Mouse (Mus musculus): ENCODE data around the gene Csrnp2. TPM values are rescaled to one million over a fixed set of nuclear protein-coding genes. Genes with fewer than 3 reads are reported as not detected.
"Not testable (repeated sequence)": the region's sequence is repeated elsewhere in the genome, so short reads cannot be mapped to it uniquely, and the experiment has no call there.

Gene Csrnp2
- polyA plus RNA-seq, 1 experiment from 2014 or later: 46.5 TPM

GRCm38 (mm10) chr15:100508454-100509167, 13.3 kb upstream of the Csrnp2 start:
- Histone ChIP-seq H3K4me1 (replicated peaks) (no peaks in the 10 kb centered on the region), H3K9me3 (no peaks in the 10 kb centered on the region), H3K36me3 (peaks cover 68% of the 10 kb centered on the region), H3K4me3 (no peak overlapping the region), H3K27me3 (no peaks in the 10 kb centered on the region), H3K4me2 (no peak overlapping the region), H3K27ac (replicated peaks) (no peak overlapping the region), H3K9ac (no peak overlapping the region)
- 90% methylated on average over 13 of the region's 13 CpGs for WGBS
- ATAC-seq (ENCODE audit: low FRiP score, low read depth): no peak

GRCm38 (mm10) chr15:100499506-100499905, 4.2 kb upstream of the Csrnp2 start:
- not testable (repeated sequence) for H3K4me2 ChIP-seq; H3K9me3 ChIP-seq; H3K9ac ChIP-seq; H3K4me3 ChIP-seq; H3K27ac ChIP-seq (replicated peaks); ATAC-seq (ENCODE audit: low FRiP score, low read depth); H3K4me1 ChIP-seq (replicated peaks); H3K27me3 ChIP-seq
- 94% methylated on average over 8 of the region's 8 CpGs for WGBS
- peaks cover 16% of the 10 kb centered on the region for H3K36me3 ChIP-seq

GRCm38 (mm10) chr15:100494647-100495046, 641 bp downstream of the Csrnp2 start:
- no peaks in the 10 kb centered on the region for H3K9me3 ChIP-seq
- peak; percentile 88 for ATAC-seq (ENCODE audit: low FRiP score, low read depth)

GRCm38 (mm10) chr15:100491966-100492365, 3.3 kb downstream of the Csrnp2 start:
- no peak for ATAC-seq (ENCODE audit: low FRiP score, low read depth)
- Histone ChIP-seq H3K27ac (replicated peaks) (no peak overlapping the region), H3K27me3 (no peaks in the 10 kb centered on the region), H3K9me3 (no peaks in the 10 kb centered on the region), H3K4me3 (0 out of 2 replicates have a peak overlapping the region, but pooled peaks have one; percentile 3), H3K4me2 (peak overlapping the region; percentile 79), H3K9ac (no peak overlapping the region), H3K4me1 (replicated peaks) (peaks cover 47% of the 10 kb centered on the region), H3K36me3 (peaks cover 15% of the 10 kb centered on the region)
- WGBS: 62% methylated on average over 9 of the region's 9 CpGs

More at GRCm38 (mm10) chr15:100494647-100495046, 641 bp downstream of the Csrnp2 start:
- Histone ChIP-seq H3K4me3 (peak overlapping the region; percentile 64), H3K27ac (replicated peaks) (peak overlapping the region; percentile 95), H3K4me1 (replicated peaks) (peaks cover 44% of the 10 kb centered on the region), H3K36me3 (no peaks in the 10 kb centered on the region), H3K9ac (peak overlapping the region; percentile 86), H3K4me2 (peak overlapping the region; percentile 79), H3K27me3 (no peaks in the 10 kb centered on the region)
- under 1% methylated on average over 29 of the region's 29 CpGs for WGBS

- no peak overlapping the region for H3K4me3 ChIP-seq
- peaks cover 39% of the 10 kb centered on the region for H3K36me3 ChIP-seq
- H3K27me3 ChIP-seq: no peaks in the 10 kb centered on the region
- no peaks in the 10 kb centered on the region for H3K9me3 ChIP-seq
- 76% methylated on average over 15 of the region's 15 CpGs for WGBS
- ATAC-seq (ENCODE audit: low FRiP score, low read depth): no peak
- H3K9ac ChIP-seq: no peak overlapping the region
- H3K4me2 ChIP-seq: no peak overlapping the region
- peaks cover 47% of the 10 kb centered on the region for H3K4me1 ChIP-seq (replicated peaks)
- no peak overlapping the region for H3K27ac ChIP-seq (replicated peaks)
These were observed 6.0 kb downstream of the Csrnp2 start for GRCm38 (mm10) chr15:100489263-100489662.

GRCm38 (mm10) chr15:100488297-100488696, 7.0 kb downstream of the Csrnp2 start:
- not testable (repeated sequence) for H3K9ac ChIP-seq; H3K27me3 ChIP-seq; H3K4me3 ChIP-seq; ATAC-seq (ENCODE audit: low FRiP score, low read depth); H3K9me3 ChIP-seq; H3K4me2 ChIP-seq; H3K27ac ChIP-seq (replicated peaks)
- WGBS: 94% methylated on average over 1 of the region's 1 CpGs
- Histone ChIP-seq H3K4me1 (replicated peaks) (peaks cover 38% of the 10 kb centered on the region), H3K36me3 (peaks cover 48% of the 10 kb centered on the region)

- Histone ChIP-seq H3K9ac (no peak overlapping the region), H3K4me2 (no peak overlapping the region), H3K9me3 (no peaks in the 10 kb centered on the region), H3K4me3 (no peak overlapping the region), H3K4me1 (replicated peaks) (peaks cover 25% of the 10 kb centered on the region), H3K27me3 (no peaks in the 10 kb centered on the region), H3K27ac (replicated peaks) (no peak overlapping the region), H3K36me3 (peaks cover 60% of the 10 kb centered on the region)
- ATAC-seq (ENCODE audit: low FRiP score, low read depth): no peak
- WGBS: 87% methylated on average over 2 of the region's 2 CpGs
These were observed 8.2 kb downstream of the Csrnp2 start for GRCm38 (mm10) chr15:100487050-100487449.

- WGBS: 11% methylated on average over 7 of the region's 7 CpGs
- Histone ChIP-seq H3K27me3 (no peaks in the 10 kb centered on the region), H3K4me1 (replicated peaks) (peaks cover 19% of the 10 kb centered on the region), H3K27ac (replicated peaks) (no peak overlapping the region), H3K4me2 (no peak overlapping the region), H3K4me3 (no peak overlapping the region), H3K9ac (no peak overlapping the region), H3K36me3 (peaks cover 66% of the 10 kb centered on the region), H3K9me3 (no peaks in the 10 kb centered on the region)
- ATAC-seq (ENCODE audit: low FRiP score, low read depth): no peak
These were observed 8.8 kb downstream of the Csrnp2 start for GRCm38 (mm10) chr15:100486450-100486849.

GRCm38 (mm10) chr15:100485576-100485975, 9.7 kb downstream of the Csrnp2 start:
- Histone ChIP-seq H3K9ac (no peak overlapping the region), H3K4me1 (replicated peaks) (peaks cover 11% of the 10 kb centered on the region), H3K27ac (replicated peaks) (no peak overlapping the region), H3K36me3 (peaks cover 75% of the 10 kb centered on the region), H3K9me3 (no peaks in the 10 kb centered on the region), H3K4me3 (no peak overlapping the region), H3K4me2 (no peak overlapping the region), H3K27me3 (no peaks in the 10 kb centered on the region)
- WGBS: 87% methylated on average over 3 of the region's 3 CpGs
- no peak for ATAC-seq (ENCODE audit: low FRiP score, low read depth)

GRCm38 (mm10) chr15:100478925-100479324, 16.4 kb downstream of the Csrnp2 start:
- Histone ChIP-seq H3K36me3 (peaks cover 89% of the 10 kb centered on the region), H3K27ac (replicated peaks) (no peak overlapping the region), H3K9ac (no peak overlapping the region), H3K9me3 (no peaks in the 10 kb centered on the region), H3K4me3 (no peak overlapping the region), H3K4me1 (replicated peaks) (no peaks in the 10 kb centered on the region), H3K4me2 (no peak overlapping the region), H3K27me3 (no peaks in the 10 kb centered on the region)
- ATAC-seq (ENCODE audit: low FRiP score, low read depth): no peak
- 76% methylated on average over 4 of the region's 4 CpGs for WGBS

- ATAC-seq (ENCODE audit: low FRiP score, low read depth): no peak
- 82% methylated on average over 10 of the region's 10 CpGs for WGBS
- H3K9me3 ChIP-seq: no peaks in the 10 kb centered on the region
- H3K4me3 ChIP-seq: no peak overlapping the region
- no peaks in the 10 kb centered on the region for H3K4me1 ChIP-seq (replicated peaks)
- H3K27ac ChIP-seq (replicated peaks): no peak overlapping the region
- H3K36me3 ChIP-seq: peaks cover 87% of the 10 kb centered on the region
- no peaks in the 10 kb centered on the region for H3K27me3 ChIP-seq
- no peak overlapping the region for H3K4me2 ChIP-seq
- H3K9ac ChIP-seq: no peak overlapping the region
These were observed 16.9 kb downstream of the Csrnp2 start for GRCm38 (mm10) chr15:100478351-100478750.

- Histone ChIP-seq H3K4me1 (replicated peaks) (peaks cover 13% of the 10 kb centered on the region), H3K4me3 (no peak overlapping the region), H3K36me3 (peaks cover 52% of the 10 kb centered on the region), H3K9ac (no peak overlapping the region), H3K27me3 (no peaks in the 10 kb centered on the region), H3K4me2 (no peak overlapping the region), H3K27ac (replicated peaks) (no peak overlapping the region), H3K9me3 (no peaks in the 10 kb centered on the region)
- ATAC-seq (ENCODE audit: low FRiP score, low read depth): no peak
- WGBS: 76% methylated on average over 7 of the region's 7 CpGs
These were observed 21.3 kb downstream of the Csrnp2 start for GRCm38 (mm10) chr15:100473926-100474503.

Data from hindbrain, embryonic 15.5 days (tissue).